Mouse (Mus musculus): ENCODE results near the gene Acad8. TPM values are rescaled to one million over a fixed set of nuclear protein-coding genes. Genes with fewer than 3 reads are reported as not detected.

The Acad8 gene
- total and polyA plus RNA-seq, 3 experiments = 16.7 to 22.7 TPM; not detected in 1

DNA sequence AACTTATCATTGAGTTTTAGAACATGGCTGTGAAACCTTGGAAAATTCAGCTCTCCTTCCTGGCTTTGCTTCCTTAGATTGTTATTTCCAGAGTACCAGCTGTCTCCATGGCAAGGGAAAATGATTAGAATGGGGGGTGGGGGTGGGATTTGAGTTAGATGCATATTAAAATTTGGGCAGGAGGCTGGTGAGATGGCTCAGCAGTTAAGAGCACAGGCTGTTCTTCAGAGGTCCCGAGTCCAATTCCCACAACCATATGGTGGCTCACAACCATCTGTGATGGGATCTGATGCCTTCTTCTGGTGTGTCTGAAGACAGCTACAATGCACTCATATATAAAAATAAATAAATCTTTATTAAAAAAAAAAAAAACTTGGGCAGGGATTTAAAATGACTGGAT, 6.6 kb upstream of the Acad8 start:
- no peak overlapping the region for H3K27ac ChIP-seq (ENCODE audit: control insufficient read depth, low read depth, low read length)
- no peaks in the 10 kb centered on the region for H3K79me2 ChIP-seq (ENCODE audit: control insufficient read depth, insufficient read depth, low read length, poor library complexity)
- H3K4me1 ChIP-seq (ENCODE audit: control insufficient read depth in 1 of 2, insufficient read depth in 2 of 2, low read length in 2 of 2) = peaks cover 0 to 9% of the 10 kb centered on the region in 2 experiments; a peak in 3 of 4 replicates
- H3K4me3 ChIP-seq (ENCODE audit: control insufficient read depth in 1 of 2, insufficient read depth in 1 of 2, low read depth in 2 of 2, low read length in 2 of 2) = no peak overlapping the region
- H3K9me3 ChIP-seq (replicated peaks; ENCODE audit: insufficient read depth, low read length) = no peaks in the 10 kb centered on the region
- no peak overlapping the region for H3K9ac ChIP-seq (ENCODE audit: control insufficient read depth, low read depth, low read length, poor library complexity, severe bottlenecking)
- TF ChIP-seq HCFC1 (IDR thresholded peaks at IDR 0.05; ENCODE audit: low read depth, low read length) = no peak
- no peak for TF ChIP-seq POLR2A (IDR thresholded peaks at IDR 0.05; ENCODE audit: control insufficient read depth in 1 of 2, insufficient read depth in 1 of 2, low read depth in 1 of 2, low read length in 2 of 2, poor library complexity in 1 of 2)
- TF ChIP-seq TCF12 (IDR thresholded peaks at IDR 0.05; ENCODE audit: low read depth, low read length) = no peak
- no peak for TF ChIP-seq USF1 (IDR thresholded peaks at IDR 0.05; ENCODE audit: low read depth, low read length)
- no peak for TF ChIP-seq UBTF (IDR thresholded peaks at IDR 0.05; ENCODE audit: borderline replicate concordance, insufficient read depth, low read depth, low read length)
- no peak for TF ChIP-seq USF2 (IDR thresholded peaks at IDR 0.05; ENCODE audit: borderline replicate concordance in 1 of 2, insufficient read depth in 1 of 2, low read depth in 1 of 2, low read length in 2 of 2)
- TF ChIP-seq POLR2AphosphoS5 (IDR thresholded peaks at IDR 0.05; ENCODE audit: borderline replicate concordance, low read depth, low read length) = no peak
- no peaks in the 10 kb centered on the region for H3K27me3 ChIP-seq (ENCODE audit: control insufficient read depth in 1 of 2, insufficient read depth in 2 of 2, low read length in 2 of 2)
- H3K36me3 ChIP-seq (ENCODE audit: control insufficient read depth in 1 of 2, insufficient read depth in 2 of 2, low read length in 2 of 2) = peaks cover 10 to 16% of the 10 kb centered on the region in 2 experiments
- no peak for DNase-seq (ENCODE audit: low read depth, low spot score)

GRCm38 (mm10) chr9:27005231-27005630, 5.9 kb upstream of the Acad8 start:
- H3K79me2 ChIP-seq (ENCODE audit: control insufficient read depth, insufficient read depth, low read length, poor library complexity) = peaks cover 4% of the 10 kb centered on the region; the same call in 1 of the 2 replicates
- TF ChIP-seq USF2 (IDR thresholded peaks at IDR 0.05; ENCODE audit: borderline replicate concordance in 1 of 2, insufficient read depth in 1 of 2, low read depth in 1 of 2, low read length in 2 of 2) = no peak
- TF ChIP-seq CHD1 (IDR thresholded peaks at IDR 0.05; ENCODE audit: low read depth, low read length) = no peak
- TF ChIP-seq E2F4 (IDR thresholded peaks at IDR 0.05; ENCODE audit: borderline replicate concordance, low read depth, low read length) = no peak
- no peak for TF ChIP-seq TAL1 (IDR thresholded peaks at IDR 0.05; ENCODE audit: low read length)
- TF ChIP-seq MYB (IDR thresholded peaks at IDR 0.05; ENCODE audit: low read depth, low read length) = no peak
- no peak for TF ChIP-seq UBTF (IDR thresholded peaks at IDR 0.05; ENCODE audit: borderline replicate concordance, insufficient read depth, low read depth, low read length)
- no peak for TF ChIP-seq NRF1 (IDR thresholded peaks at IDR 0.05; ENCODE audit: insufficient read depth, low read depth, low read length, poor library complexity, severe bottlenecking)
- TF ChIP-seq CHD2 (IDR thresholded peaks at IDR 0.05; ENCODE audit: low read length) = no peak
- no peak for TF ChIP-seq MYC (IDR thresholded peaks at IDR 0.05; ENCODE audit: low read depth, low read length)
- TF ChIP-seq MAFK (IDR thresholded peaks at IDR 0.05; ENCODE audit: borderline replicate concordance, low read depth, low read length) = no peak
- no peak for TF ChIP-seq GATA1 (IDR thresholded peaks at IDR 0.05; ENCODE audit: low read depth, low read length)
- H3K36me3 ChIP-seq (ENCODE audit: control insufficient read depth in 1 of 2, insufficient read depth in 2 of 2, low read length in 2 of 2) = peaks cover 10 to 22% of the 10 kb centered on the region in 2 experiments

More at GRCm38 (mm10) chr9:27005231-27005630, 5.9 kb upstream of the Acad8 start:
- Histone ChIP-seq H3K9ac (ENCODE audit: control insufficient read depth, low read depth, low read length, poor library complexity, severe bottlenecking) (no peak overlapping the region), H3K27ac (ENCODE audit: control insufficient read depth, low read depth, low read length) (no peak overlapping the region), H3K4me1 (ENCODE audit: control insufficient read depth in 1 of 2, insufficient read depth in 2 of 2, low read length in 2 of 2) (peaks cover 4 to 13% of the 10 kb centered on the region in 2 experiments), H3K4me3 (ENCODE audit: control insufficient read depth in 1 of 2, insufficient read depth in 1 of 2, low read depth in 2 of 2, low read length in 2 of 2) (no peak overlapping the region), H3K9me3 (replicated peaks; ENCODE audit: insufficient read depth, low read length) (no peaks in the 10 kb centered on the region), H3K27me3 (ENCODE audit: control insufficient read depth in 1 of 2, insufficient read depth in 2 of 2, low read length in 2 of 2) (no peaks in the 10 kb centered on the region)
- no peak for DNase-seq (ENCODE audit: low read depth, low spot score)
